Mouse (Mus musculus) left cerebral cortex, adult 18-20 months (tissue): ENCODE measurements around the gene Exoc6b. TPM values are rescaled to one million over a fixed set of nuclear protein-coding genes. Genes with fewer than 3 reads are reported as not detected.

Experiments used
- DNase-seq, 2 experiments: peaks; one replicate each; pipeline ENCODE4 v3.0.0; 2021 to 2022; ENCODE audit warnings: low spot score in 2 of 2, mixed read lengths in 1 of 2
- total RNA-seq, 2 experiments: library from RNA; stranded (reverse); gene quantifications; 2 replicates each; pipeline ENCODE4 v1.2.3; 2021

The Exoc6b gene
- total RNA-seq, 2 experiments from 2014 or later: 73.7 to 81.5 TPM

GRCm38 (mm10) chr6:84587471-84588101 is 481.7 kb downstream of the Exoc6b start:
- no peak for DNase-seq

DNA sequence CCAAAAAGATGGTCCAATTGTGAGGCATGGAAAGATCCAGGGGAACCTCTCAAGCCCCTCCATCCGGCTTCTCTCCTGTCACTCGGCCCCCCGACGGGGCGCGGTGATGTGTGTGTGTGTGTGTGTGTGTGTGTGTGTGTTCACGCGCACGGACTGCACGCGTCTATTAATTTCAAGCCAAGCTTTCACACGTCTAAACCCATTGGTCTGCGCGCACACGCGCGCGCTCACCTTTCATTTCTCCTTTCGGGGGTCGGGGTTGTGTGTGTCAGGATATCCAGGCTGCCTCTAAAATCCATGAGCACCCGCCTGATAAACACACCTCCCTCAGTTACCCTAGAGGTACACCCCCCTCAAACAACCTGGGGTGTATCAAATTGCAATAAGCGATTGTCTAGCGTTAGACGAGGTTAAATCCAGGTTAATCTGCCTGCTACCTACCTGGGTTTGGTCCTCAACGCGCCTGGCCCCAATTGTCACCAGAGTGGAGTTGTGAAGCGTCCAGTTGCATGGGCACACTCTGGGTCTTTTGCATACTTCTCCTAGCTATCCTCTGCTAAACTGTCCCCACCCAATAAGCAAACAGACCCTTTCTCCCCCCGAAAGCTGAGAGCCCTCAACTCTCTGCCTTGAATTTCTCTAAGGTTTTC is 482.6 kb downstream of the Exoc6b start:
- no peak for DNase-seq

- DNase-seq: no peak
Measured at GRCm38 (mm10) chr6:84585686-84586300, 483.5 kb downstream of the Exoc6b start.

- DNase-seq: no peak
Measured at GRCm38 (mm10) chr6:84584783-84585685, 484.3 kb downstream of the Exoc6b start.

DNA sequence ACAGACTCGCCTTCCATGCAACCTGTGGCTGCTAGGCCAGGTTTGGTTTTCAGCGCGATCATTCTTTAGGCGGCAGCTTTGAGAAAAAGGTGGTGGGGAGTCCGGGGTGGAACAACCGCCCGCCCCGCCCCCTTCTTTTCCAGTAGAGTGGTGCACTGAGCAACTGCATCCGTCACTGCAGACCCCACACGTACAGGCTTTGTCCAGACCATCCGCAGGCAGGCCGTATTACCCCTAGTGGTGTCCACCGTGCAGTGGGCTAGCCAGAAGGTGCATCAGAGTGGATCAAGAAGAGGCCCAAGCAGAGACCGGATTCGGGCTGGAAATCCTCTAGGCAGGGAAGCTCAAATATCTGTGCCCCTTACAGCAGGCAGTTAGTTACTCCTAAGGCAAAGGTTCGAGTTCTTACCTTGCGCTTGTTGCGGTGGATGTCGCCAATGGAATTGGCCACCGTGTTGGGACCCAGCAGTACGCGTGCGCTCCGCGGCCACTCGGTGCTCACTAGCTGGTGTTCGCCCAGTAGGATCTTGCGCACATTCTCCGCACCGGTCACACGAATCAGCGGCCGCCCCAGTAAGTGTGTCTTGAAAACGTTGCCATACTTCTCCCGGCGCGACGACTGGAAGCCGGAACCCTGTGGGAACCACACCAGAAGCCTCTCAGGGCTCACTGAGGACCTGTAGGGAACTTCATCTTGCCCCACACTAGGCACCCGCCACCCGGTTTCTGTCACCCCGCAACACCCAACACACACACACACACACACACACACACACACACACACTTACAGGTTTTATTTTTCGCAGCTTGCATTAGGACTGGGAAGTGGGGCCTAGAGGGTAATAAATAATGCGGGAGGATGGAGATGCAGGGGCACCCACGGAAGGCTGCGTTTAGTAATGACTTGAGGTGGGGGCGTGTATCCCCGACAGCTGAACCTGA is 485.2 kb downstream of the Exoc6b start:
- DNase-seq: no peak

- DNase-seq: peak in 1 of 2 experiments; percentile 22
Measured at GRCm38 (mm10) chr6:84583371-84583770, 485.9 kb downstream of the Exoc6b start.

DNA sequence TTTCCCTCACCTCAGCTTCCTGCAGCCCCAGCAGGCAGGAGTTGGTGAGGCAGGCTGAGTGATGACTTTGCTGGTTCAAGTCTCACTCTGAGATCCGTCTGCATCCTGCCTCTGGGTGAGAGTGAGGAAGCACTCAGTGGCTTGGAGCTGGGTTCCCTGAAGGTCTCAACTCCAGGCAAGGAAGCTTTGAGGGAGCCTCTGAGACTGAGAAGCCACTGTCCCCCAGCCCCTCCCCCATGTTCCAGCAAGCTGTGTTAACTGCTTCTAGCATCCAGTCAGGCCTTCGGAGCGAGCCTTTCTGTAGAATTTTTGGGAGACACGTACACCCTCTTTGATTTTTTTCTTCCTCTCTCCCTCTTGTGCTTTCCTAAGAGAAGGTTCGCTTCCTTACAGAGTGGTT is 486.5 kb downstream of the Exoc6b start:
- DNase-seq: no peak

- DNase-seq: no peak
Measured at GRCm38 (mm10) chr6:84581833-84582445, 487.4 kb downstream of the Exoc6b start.

DNA sequence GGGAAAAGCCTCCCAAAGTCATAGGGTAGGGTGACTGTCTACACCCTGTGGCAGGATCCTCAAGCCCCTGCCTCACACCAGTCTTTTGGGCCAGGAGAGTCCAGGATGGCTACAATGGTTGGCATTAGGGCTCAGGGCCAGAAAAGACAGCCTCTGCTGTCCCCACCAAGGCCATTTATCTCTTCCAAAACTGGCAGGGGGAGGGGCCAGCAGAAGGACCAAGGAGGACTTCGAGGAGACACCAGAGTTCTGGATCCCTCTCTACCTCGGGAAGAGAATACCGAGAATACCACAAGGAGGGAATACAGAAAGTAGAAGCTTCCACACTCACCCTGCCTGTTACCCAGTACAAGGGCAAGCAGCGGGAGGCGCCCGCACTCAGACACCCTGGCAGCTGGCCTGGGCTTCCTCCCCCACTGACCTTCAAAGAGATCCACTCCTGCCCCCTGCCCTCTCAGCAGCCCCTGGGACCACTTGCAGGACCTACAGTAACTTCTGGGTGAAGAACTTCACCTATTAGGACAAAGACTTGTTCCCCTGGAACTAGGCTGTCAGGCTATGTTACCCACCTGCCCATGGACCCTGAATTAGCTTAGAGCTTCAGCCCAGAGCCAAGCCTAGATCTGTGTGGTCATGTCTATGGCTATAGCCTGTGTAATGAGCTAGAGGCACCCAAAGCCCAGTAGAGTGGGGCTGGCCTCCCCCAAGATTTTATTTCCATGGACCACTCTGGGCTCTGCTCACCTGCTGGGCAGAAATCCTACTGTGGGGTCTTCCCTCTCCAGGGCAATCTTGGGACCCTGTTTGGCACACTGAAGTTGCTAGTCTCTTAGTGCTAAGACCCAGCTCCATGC is 488.1 kb downstream of the Exoc6b start:
- DNase-seq: no peak

- no peak for DNase-seq
Measured at GRCm38 (mm10) chr6:84579508-84579907, 489.8 kb downstream of the Exoc6b start.

GRCm38 (mm10) chr6:84578928-84579327 is 490.4 kb downstream of the Exoc6b start:
- DNase-seq: peak in 1 of 2 experiments; percentile 29

DNA sequence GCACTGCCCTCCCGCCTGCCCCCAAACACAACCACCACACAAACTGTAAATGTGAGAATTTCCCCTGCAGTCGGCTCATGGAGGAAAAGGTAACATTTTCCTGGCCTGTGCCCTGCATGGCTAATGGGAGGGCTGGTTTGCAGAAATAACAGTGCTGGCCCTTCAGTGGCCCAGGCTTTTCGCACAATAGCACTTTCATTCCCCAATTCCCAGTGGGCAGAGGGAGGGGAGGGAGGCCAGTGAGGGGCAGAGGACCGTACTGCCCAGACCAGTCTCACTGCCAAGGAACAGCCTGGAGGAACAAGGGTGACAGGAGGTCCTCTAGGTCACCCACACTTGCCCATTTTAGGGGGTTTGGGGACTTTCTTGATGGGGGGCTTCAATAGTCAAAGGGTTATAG is 491.4 kb downstream of the Exoc6b start:
- no peak for DNase-seq

GRCm38 (mm10) chr6:84573905-84574660 is 495.2 kb downstream of the Exoc6b start:
- DNase-seq: no peak

GRCm38 (mm10) chr6:84570039-84570438 is 499.3 kb downstream of the Exoc6b start:
- no peak for DNase-seq

- DNase-seq: no peak
Measured at GRCm38 (mm10) chr6:84569590-84569989, 499.7 kb downstream of the Exoc6b start.

DNA sequence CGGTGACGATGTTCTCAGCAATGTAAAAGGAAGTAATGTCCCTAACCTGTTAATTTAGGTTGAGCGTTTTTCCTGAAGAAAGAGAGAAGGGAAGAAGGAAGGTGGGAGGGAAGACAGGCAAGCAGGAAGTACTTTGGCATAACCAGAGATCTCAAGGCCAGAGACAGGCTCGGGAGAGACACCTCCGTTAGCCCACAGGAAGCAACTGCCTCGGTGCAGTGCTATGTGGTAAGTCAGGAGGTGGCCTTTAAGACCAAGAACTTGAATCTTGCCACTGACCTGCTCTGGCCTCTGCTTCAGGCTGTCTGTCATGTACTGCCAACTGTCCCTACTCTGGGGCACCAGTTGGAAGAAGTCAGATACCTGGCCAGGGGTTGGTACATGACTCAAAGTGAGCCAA is 500.4 kb downstream of the Exoc6b start:
- no peak for DNase-seq
